Mouse (Mus musculus) megakaryocyte, embryonic 14.5 days (primary cell): ENCODE data around the gene Iqca.

ENCODE experiments used
- FLI1 ChIP-seq: IDR thresholded peaks from 2 replicates; pipeline ENCODE4 v1.6.1; 2012; ENCODE audit warnings: low read length, inconsistent platforms, mixed read lengths
- GATA1 ChIP-seq: IDR thresholded peaks from 3 replicates; pipeline ENCODE4 v1.6.1; 2012; ENCODE audit warnings: mixed read lengths, low read length, inconsistent platforms, borderline replicate concordance

DNA sequence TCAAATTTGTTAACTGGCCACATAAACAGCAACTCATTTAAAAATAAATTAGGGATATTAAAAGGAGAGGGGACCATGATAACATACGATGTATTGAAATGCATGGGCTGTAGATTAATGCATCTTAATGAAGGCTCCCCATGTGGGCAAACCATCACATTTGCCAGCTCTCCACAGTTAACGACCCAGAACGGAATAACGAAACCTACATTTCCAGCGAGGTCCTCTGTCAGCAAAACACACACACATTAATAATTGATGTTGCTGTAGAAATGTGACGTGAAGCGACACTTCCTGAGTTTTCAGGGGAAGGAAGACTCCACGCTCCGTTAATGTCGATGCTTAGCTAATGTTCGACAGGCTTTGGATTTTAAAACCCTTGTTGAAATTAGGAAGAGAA, 20.8 kb downstream of the Iqca start:
- no peak for TF ChIP-seq GATA1
- TF ChIP-seq FLI1, result no peak
